Mouse (Mus musculus): Measurements from ENCODE around the gene Ubiad1.
A peak's percentile ranks its signal among the peaks of the same experiment; 100 is the strongest.

The Ubiad1 gene

GRCm38 (mm10) chr4:148444250-148444967, at the start of gene Ubiad1:
Gene Ubiad1 (minus strand): TSS chr4:148444771.
- DNase-seq (ENCODE audit: low spot score): peak; percentile 88

DNA sequence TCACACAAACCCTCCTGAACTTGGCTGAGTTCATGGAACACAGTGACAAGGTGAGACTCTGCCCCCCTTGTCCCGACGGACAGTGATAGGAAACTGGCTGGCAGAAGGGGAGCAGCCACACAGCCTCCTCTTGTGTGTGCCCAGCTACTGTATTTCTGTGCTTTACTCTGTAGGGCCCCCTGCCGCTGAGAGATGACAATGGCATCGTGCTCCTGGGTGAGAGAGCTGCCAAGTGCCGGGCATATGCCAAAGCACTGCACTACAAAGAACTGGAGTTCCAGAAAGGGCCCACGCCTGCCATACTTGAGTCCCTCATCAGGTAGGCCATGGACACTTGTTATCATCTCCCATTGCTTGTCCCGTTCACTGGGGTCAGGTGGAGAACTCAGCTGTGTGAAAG, 46.9 kb upstream of the Ubiad1 start:
- DNase-seq (ENCODE audit: low spot score): no peak

- DNase-seq (ENCODE audit: low spot score): peak; percentile 20
Measured at GRCm38 (mm10) chr4:148490502-148490901, 45.9 kb upstream of the Ubiad1 start.

GRCm38 (mm10) chr4:148487841-148488240, 43.3 kb upstream of the Ubiad1 start:
- DNase-seq (ENCODE audit: low spot score): no peak

GRCm38 (mm10) chr4:148484511-148484910, 39.9 kb upstream of the Ubiad1 start:
- no peak for DNase-seq (ENCODE audit: low spot score)

- no peak for DNase-seq (ENCODE audit: low spot score)
Measured at GRCm38 (mm10) chr4:148481557-148482168, 37.1 kb upstream of the Ubiad1 start.

DNA sequence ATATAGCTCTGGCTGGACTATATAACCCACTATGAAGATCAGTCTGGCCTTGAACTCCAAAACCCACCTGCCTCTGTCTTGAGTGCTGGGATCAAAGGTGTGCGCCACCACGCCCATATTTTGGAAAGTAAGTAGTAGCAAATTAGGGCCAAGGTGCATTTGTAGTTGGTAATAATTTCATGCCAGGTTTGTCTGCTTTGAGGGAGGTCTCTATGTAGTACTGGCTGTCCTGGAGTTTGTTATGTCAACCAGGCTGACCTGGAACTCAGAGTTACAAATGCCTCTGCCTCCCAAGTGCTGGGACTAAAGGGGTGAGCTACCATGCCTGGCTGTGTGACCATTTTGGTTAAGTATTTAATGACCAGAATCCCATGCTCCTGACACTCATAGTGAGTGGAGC, 35.7 kb upstream of the Ubiad1 start:
- no peak for DNase-seq (ENCODE audit: low spot score)

DNA sequence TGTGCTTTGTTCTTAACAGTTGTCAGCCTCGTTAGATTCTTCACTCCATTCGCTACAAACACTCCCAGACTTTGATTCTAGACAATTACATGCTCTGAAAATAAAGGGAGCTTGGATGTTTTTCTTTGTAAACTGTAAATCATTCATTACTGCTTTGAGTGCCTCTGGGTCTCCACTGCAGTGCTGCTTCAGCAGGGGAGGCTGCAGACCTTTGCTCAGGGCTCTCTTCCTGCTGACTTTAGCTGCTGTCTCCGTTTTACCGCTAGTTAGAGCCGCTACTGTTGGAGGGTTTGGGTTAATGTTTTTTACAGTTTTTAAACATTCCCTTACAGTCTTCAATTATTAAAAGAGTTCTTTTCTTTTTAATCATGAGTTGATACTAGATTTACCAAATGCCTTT, 28.9 kb upstream of the Ubiad1 start:
- no peak for DNase-seq (ENCODE audit: low spot score)

- no peak for DNase-seq (ENCODE audit: low spot score)
Measured at GRCm38 (mm10) chr4:148472436-148473174, 28.0 kb upstream of the Ubiad1 start.

GRCm38 (mm10) chr4:148471363-148471806, 26.8 kb upstream of the Ubiad1 start:
- DNase-seq (ENCODE audit: low spot score): no peak

- no peak for DNase-seq (ENCODE audit: low spot score)
Measured at GRCm38 (mm10) chr4:148469487-148470252, 25.1 kb upstream of the Ubiad1 start.

GRCm38 (mm10) chr4:148468396-148468795, 23.8 kb upstream of the Ubiad1 start:
- DNase-seq (ENCODE audit: low spot score): no peak

GRCm38 (mm10) chr4:148466511-148467079, 22.0 kb upstream of the Ubiad1 start:
- no peak for DNase-seq (ENCODE audit: low spot score)

DNA sequence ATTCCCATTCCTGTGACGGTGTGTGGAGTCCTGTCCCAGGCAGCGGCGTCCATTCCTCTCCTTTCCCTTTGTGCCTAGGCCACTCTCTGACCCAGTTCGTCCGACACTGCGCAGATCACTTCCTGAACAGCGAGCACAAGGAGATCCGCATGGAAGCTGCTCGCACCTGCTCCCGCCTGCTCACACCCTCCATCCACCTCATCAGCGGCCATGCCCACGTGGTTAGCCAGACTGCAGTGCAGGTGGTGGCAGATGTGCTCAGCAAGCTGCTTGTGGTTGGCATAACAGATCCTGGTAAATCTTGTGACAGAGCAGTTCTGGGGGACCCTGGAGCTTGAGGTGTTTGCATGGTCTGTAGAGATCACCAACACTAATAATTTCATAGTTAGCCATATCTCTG, 20.3 kb upstream of the Ubiad1 start:
- DNase-seq (ENCODE audit: low spot score): no peak

DNA sequence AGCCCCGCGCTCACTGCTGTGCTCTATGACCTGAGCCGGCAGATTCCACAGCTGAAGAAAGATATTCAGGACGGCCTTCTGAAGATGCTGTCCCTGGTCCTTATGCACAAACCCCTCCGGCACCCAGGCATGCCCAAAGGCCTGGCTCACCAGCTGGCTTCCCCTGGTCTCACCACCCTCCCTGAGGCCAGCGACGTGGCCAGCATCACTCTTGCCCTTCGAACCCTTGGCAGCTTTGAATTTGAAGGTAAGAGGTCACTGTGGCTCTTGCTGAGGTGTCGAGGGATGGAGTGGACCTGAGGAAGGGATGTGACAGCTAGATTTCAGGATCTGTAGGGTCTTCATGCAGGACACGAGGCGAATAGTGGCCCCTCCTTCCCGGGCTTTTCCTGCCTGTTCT, 19.7 kb upstream of the Ubiad1 start:
- no peak for DNase-seq (ENCODE audit: low spot score)

GRCm38 (mm10) chr4:148463208-148463960, 18.8 kb upstream of the Ubiad1 start:
- DNase-seq (ENCODE audit: low spot score): no peak

- no peak for DNase-seq (ENCODE audit: low spot score)
Measured at GRCm38 (mm10) chr4:148462717-148463116, 18.1 kb upstream of the Ubiad1 start.

DNA sequence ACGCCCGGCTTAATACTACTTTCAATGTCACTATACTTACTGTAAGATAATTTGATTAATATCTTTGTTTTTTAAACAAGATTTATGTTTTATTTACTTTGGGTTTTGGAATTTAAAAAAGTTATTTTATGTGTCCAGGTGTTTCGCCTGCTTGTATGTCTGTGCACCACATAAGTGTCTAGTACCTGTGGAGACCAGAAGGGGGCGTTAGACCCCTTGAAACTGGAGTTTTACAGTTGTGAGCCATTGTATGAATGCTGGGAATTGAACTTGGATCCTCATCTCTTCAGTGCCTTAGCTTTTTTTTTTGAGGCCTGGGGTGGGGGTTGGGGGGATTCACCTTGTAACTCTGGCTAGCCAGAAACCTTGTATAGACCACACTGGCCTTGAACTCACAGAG, 17.2 kb upstream of the Ubiad1 start:
- DNase-seq (ENCODE audit: low spot score): no peak

GRCm38 (mm10) chr4:148460656-148461284, 16.2 kb upstream of the Ubiad1 start:
- DNase-seq (ENCODE audit: low spot score): no peak

- DNase-seq (ENCODE audit: low spot score): no peak
Measured at GRCm38 (mm10) chr4:148455477-148456025, 11.0 kb upstream of the Ubiad1 start.
